Mouse (Mus musculus) spleen, postnatal 10 days (tissue): ENCODE data around the gene Ccdc121.

Experiments
- DNase-seq, 2 experiments: peaks; one replicate each; pipeline ENCODE4 v3.0.0; 2021 to 2022; ENCODE audit warnings: low spot score in 2 of 2

The Ccdc121 gene

DNA sequence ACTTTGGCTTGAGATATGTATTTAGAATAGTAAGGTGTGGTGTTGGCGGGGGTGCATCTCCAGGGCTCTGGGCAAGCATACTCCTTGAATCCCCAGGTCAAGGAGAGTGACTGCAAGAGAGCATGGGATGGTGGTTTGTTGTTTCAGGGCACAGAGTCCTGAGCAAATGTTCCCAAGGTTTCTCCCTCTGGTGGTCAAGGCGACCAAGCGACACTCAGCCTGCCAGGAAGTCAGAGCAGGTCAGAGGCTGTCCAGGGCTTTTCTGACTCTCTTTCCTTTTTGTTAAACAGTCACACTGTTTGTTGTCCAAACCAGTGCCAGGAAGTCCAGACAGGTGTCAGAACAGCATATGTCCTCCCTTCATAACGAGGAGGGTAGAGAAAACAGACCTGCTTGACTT lies at the start of gene Ccdc121:
Gene Ccdc121 (minus strand): TSS at position 145 of the 400 bp plus-strand sequence.
- DNase-seq, result no peak

DNA sequence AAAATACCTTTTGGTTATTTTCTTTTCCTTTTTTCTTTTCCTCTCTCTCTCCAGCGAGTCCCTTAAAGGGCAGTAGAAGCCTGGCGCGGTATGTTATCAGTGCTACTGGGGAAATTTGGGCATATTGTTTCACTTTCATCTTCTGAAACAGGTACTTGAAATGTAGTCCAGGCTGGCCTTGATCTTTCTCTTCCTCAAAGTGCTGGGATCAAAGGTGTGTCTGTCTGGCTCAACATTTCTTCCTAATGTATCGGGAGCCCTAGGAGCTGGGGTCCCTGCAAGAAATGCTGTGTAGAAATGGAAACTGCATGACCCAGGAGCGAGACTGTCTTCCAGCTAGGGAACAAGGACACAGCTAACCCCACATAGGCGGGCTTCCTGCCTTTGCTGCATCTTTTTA lies 49.1 kb upstream of the Ccdc121 start:
- DNase-seq, result no peak

DNA sequence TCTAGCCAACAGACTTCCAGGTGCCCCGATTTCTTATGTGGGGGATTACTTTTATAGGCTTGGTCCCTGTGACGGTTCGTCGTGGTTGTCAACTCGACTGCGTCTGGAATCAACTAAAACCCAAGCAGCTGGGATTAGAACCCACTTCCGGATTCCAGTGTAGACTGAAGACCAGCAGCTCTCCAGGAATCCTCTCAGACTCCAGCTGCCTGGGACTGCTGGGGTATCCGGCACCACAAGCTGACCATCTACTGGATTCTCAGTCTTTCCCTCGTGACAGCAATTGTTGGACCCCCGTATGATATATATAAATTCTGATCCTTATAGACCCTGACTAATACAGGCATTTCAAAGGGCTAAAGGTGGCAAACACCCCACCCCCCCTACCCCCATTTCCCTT lies 48.4 kb upstream of the Ccdc121 start:
- DNase-seq, result no peak

- DNase-seq, result no peak
These were observed 44.2 kb upstream of the Ccdc121 start for GRCm38 (mm10) chr1:181555475-181555874.

DNA sequence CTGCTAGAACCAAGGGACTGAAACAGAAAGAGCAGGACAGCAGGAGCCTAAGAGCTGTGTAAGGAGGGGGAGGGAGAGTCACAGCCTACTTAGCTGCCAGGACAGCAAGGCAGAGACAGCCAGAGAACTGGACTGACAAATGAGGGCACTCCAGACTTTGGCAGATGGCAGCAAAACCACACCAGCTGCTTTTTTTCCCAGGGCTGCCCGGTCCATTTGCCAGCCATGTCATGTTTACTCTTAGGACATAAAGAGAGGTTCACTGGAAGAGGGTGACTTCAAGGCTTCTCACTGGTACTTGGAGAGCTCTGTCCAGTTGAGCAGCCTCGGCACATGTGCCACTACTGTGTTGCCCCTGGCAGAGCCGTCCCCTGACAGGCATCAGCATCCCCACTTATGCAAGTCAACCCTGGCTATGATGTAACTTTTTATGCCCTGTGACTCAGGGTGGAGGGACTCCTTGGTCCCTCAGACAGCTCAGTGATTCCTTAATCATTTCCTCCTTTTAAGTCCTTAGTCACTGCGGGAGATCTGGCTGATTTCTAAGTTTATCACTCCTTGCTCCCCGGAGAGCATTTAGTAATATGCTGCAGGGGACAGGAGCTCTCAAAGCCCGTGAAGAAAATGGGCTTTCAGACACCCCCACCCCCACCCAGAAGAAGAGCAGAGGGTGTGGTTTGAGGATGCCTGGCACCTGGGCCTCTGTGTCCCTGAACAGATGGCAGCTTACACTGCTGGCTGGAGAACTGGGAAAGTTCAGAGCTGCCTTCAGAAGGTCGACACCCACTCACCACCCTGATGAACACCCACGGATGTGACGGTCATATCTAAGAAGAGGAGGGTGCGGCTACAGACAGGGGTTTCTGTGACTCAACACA lies 41.5 kb upstream of the Ccdc121 start:
- DNase-seq, result no peak

DNA sequence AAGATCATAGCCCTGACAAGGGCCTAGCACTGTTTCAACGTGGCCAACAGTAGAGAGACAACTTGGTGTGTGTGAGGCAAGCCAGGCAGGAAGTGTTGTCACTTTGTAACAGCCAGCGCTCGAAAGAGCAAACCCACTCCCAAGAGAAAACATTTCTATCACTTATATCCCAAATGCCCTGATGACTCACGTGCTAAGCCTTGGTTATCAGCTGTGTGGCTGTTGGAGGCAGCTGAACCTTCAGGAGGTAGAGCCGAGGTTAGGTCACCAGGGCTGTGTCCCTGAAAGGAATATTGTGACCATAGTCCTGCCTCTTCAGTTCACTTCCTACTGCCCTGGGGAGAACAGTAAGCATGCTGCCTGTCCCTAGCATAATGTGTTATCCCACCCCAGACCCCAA lies 39.6 kb upstream of the Ccdc121 start:
- no peak for DNase-seq

- DNase-seq, result no peak
These were observed 38.7 kb upstream of the Ccdc121 start for GRCm38 (mm10) chr1:181549987-181550386.

DNA sequence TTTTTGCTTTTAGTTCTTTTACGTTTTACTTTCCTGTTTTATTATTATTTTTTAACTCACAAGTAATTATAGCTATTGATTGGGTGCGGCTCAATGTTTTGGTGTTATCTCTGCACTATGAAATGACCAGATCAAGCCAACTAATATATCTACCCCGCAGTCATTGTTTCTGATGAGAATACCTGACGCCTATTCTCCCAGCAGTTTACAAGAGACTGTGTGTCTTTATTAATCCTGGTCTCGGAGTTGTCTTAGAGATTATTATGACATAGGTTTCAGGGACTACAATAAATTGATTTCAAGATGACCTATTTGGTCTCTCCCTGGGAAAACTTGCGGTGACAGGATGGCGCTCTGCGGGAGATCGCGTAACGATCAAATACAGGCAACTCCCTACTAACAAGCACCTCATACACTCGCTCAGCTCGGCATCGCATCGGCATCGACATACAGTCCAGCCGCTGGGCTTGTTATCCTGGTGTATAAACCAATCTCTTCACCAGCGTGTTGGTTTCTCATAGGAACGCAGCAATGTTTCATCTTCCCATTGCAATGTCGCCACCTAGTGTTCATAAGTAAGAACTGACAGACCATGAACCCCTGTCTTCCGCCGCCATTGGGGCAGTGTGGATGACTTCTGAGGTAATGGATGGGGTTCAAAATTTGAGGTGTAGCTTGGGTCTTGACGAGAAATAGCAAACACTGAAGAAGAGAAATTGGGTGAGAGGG lies 34.0 kb upstream of the Ccdc121 start:
- peak; percentile 35 to 56 for DNase-seq

DNA sequence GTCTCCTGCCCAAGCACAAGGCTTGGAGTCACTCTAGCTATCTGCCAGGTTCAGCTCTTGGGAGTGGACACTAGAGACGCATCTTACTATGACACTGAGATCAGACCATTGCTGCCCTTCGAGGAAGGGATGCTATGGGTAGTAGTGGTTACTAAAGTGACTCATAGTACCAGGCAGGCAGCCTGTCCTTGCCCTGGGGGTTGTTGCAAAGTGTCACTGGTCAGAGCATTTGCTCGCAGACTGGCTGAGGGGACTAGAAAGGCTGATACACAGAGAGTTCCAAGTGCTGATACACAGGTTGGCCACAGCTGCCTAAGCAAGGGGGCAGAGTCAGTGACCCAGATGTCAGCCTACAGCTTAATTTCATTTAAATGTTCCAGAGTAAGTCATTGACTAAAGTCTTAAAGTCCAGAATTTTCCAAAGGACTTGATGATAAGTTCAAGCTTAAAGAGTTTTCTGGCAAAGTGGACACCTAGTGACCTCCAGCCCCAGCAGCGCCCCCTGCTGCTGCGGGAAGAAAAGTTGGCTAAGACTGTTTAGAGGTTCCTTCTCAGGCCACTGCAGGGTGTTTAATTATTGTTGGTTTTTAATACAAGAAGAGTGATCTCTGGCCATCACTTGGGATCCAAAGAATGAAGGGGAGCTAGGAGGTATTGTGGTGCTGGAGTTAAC lies 32.6 kb upstream of the Ccdc121 start:
- peak in 1 of 2 experiments; percentile 45 for DNase-seq

GRCm38 (mm10) chr1:181539846-181540769 lies 28.9 kb upstream of the Ccdc121 start:
- DNase-seq, result peak in 1 of 2 experiments; percentile 23

DNA sequence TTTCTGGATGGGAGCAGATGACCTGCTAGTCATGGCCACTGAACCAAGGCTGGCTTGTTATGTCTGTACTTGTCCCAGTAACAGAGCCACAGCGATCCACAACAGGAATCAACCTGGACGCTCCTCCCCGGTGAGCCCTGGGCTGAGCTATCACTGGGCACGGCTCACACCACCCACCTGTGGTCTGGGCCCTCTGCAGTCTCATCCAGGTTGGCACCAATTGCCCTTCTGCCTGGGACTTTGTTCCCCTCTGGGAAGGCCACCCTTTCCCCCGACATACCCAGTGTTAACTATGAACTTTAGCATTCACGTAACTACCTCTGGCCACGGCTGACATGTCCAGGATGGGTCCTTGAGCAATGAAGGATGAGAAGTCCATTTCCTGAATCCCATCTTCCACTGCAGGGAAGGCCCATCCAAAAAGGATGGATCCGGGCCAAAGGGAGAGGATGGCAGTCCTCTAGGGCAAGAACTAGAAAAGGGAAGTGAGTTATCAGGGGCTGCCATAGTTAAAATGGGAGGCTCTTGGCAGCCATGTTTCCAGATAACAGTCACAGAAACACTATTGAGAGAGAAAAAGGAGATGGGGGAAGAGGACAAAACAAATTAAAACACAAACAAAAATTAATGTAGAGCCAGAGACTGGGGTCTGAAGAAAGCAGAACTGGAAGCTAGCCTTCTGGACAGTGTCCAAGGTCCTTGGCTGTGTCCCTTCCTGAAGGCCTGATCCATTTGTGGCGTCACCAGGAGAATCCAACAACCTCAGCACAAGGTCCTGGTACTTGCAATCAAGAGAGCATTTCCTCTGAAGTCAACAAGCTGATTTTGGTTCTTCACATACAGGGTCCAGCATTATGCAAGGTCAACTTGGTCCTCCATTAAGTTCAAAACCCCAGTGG lies 26.6 kb upstream of the Ccdc121 start:
- DNase-seq, result no peak

GRCm38 (mm10) chr1:181535165-181535873 lies 24.1 kb upstream of the Ccdc121 start:
- DNase-seq, result no peak

GRCm38 (mm10) chr1:181529368-181529767 lies 18.1 kb upstream of the Ccdc121 start:
- peak in 1 of 2 experiments; percentile 32 for DNase-seq

DNA sequence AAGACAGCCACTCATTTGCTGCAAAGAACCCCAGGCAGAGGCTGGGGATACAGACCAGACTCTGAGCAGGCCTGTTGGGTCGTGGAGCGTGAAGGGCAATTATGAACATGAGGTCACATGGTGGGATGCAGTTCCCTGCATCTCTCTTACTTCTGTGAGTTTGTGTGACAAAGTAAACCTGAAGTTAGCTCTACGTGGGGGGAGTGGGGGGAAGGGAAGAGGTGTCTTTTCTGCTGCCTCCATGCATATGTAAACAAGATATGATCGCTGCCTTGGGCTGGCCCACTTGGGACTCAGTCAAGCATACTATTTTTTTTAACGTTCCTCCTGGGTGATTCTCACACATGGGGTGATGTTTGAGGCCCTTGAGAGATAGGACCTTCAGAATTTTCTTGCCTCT lies 14.7 kb upstream of the Ccdc121 start:
- DNase-seq, result no peak

- DNase-seq, result no peak
These were observed 12.6 kb upstream of the Ccdc121 start for GRCm38 (mm10) chr1:181523831-181524230.

DNA sequence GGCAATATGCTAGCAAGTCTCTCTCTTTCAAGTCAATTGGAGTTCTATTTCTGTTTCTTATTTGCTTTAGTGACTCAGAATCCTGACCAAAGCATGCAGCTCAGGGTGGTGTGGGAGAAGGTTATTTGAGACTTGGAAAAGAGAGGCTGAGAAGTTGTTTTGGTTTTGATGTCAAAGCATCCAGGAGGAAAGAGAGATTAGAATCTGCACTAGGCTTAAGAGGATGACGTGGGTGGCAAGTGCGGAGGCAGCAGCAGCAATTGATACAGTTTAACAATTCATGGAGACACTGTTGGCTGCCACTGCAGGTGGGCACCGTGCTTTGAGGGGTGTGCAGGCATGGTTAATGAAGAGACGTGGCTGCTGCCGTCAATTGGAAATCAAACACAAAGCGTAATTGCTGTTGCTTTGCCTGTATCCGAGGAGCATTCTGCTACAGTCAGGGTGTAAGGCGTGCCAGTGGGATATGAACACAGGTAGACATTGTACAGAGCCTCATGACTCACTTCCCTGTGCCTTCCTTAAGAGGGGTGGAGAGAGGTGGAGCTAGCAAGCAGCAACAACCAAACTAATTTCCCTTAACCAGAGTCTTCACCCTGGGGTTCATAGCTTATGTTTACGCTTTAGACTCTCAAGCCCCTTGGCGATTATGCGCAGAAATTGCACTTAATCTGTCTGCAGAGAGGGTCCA lies 10.3 kb upstream of the Ccdc121 start:
- DNase-seq, result no peak

DNA sequence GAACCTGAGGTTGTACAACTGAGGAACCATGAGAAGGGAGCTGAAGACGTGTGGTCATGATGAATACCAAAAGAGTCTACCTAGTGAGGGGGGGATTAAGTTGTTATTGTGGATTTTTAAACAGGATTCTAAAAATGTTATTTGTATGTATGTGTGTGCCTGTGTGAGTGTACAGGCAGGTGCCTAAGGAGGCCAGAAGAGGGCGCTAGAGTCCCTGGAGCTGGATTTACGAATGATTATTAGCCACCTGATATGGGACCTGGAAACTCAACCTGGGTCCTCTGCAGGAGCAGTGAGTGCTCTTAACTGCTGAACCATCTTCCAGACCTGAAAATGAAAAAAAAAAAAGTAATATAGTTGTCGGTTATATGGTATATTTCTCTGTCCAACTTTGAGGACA lies 7.9 kb upstream of the Ccdc121 start:
- DNase-seq, result no peak

DNA sequence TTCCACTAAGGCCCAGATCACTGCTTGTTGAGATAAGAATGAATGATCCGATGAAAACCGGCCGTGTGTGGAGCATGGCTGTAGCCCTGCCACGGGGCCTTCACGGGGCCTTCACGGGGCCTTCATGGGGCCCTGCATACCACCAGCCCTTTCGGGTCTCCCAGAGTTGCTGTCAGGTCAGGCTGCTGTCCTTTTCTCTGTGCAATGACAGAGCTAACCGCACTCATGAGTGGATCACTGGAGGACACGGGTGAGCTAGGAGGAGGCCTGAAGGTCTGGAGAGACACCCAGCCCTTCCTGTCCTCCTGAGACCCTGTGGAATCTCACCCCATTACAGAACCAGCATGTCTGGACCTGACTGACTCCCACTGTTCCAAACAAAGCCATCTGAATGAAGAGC lies 6.8 kb upstream of the Ccdc121 start:
- no peak for DNase-seq
